Mouse (Mus musculus): Measurements from ENCODE around the gene Auts2. TPM values are rescaled to one million over a fixed set of nuclear protein-coding genes. Genes with fewer than 3 reads are reported as not detected.

Auts2 gene
- total RNA-seq, 2 experiments from 2014 or later, result 179 to 184 TPM

DNA sequence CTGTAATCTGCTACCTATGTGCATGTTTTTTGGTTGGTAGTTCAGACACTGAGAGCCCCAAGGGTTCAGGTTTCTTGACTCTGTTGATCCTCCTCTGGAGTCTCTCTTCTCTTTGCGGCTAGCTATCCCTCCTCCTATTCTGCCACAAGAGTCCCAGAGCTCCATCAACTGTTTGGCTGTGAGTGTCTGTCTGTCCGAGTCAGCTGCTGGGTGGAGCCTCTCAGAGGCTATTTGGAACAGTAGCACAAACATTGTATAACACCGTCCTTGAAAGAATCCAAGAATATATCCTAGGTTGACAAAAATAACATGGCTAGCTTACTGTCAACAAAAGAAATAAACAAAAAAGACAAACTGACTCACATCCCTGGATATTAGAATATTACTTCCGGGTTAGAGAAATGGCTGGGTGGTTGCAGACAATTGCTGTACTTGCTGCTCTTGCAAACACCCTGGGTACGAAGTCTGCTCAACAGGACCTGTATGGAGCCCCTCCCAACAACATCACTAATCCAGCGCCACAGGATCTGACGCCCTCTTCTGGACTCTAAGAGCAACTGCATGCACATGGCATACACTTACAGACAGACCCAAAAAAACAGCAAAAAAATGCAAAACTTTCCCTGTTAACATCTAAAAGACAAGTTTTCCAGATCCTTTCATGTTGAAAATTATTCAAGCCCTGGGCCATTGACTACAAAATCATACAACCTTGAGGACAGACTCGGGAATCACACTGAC lies 428.4 kb downstream of the Auts2 start:
- intact Hi-C loops (cut with DNase I), result loop anchor here (10.0 kb wide), 2 partner anchors 580 to 1680 kb away; no protein-coding TSS in a partner anchor
- DNase-seq, result no peak

DNA sequence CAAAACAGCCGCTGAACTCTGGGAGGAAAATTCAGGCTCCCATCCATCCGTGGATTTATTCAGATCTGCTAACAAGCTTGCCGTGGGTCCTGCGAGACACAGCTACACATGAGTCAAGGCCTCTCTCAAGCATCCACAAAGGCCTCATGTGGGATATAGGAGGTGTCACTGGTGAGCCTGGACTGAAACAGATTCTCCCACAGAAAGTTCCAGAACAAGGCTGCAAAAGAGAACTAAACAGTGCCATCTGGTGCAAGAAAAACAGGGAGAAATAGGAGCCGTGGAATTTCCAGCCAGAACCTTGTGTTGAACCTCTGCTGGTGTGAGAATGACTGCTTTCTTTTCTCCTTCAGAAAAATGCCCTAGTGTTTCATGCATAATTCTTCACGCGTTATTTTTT lies 429.7 kb downstream of the Auts2 start:
- peak; percentile 11 for DNase-seq
- intact Hi-C loops (cut with DNase I), result loop anchor here (10.0 kb wide), 2 partner anchors 579 to 1681 kb away; no protein-coding TSS in a partner anchor

DNA sequence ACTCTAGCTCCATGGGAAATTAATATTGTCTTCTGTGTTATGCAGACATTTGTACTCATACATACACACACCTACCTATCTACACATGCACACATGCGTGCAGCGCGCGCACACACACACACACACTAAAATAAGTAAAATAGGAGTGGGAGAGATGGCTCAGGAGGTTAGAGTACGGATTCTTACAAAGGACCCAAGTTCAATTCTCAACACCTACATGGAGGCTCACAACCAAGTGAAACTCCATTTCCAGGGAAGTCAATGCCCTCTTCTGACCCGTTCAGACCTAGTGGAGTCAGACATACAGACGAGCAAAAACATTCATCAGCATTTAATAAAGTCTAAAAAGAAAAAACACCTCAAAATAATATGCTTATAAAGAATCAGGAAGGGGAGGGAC lies 430.5 kb downstream of the Auts2 start:
- no peak for DNase-seq
- intact Hi-C loops (cut with DNase I), result loop anchor here (10.0 kb wide), 2 partner anchors 578 to 1682 kb away; no protein-coding TSS in a partner anchor

DNA sequence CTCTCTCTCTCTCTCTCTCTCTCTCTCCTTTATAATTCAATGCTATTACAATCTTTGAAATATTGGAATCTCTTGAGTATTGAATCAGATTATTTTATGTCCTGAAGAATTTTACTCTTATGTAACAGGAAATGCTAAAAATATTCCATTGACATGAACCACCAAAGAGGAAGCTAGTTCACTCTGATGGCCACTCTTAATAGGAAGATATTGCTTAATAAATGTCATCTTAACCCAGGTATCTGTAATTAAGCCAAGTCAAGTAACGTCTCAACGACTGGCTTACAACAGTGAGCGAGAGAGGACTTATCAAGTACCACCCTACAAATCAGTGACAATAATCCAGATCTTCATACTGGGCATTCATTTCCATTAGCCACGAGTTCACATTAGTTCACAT lies 440.7 kb downstream of the Auts2 start:
- DNase-seq, result no peak
- intact Hi-C loops (cut with DNase I), result no loop called here

DNA sequence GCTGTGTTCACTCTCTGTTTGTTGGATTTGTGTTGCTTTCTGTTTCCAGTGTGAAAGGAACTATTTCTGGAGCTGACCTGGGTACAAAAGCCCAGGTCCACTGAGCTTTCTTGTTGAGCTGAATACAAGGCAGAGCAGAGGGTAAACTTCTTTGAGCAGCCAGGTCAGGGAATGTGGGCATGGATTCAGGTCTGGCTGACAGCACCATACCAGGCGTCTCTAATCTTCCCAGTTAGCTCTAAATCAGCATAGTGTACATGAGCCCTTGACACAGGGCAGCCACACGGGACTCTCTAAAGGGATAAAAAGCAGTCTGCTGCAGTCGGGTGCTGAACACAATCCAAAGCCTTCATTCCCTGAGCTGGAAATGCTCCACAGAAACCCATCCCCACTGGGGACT lies 444.7 kb downstream of the Auts2 start:
- peak; percentile 28 for DNase-seq
- intact Hi-C loops (cut with DNase I), result no loop called here

DNA sequence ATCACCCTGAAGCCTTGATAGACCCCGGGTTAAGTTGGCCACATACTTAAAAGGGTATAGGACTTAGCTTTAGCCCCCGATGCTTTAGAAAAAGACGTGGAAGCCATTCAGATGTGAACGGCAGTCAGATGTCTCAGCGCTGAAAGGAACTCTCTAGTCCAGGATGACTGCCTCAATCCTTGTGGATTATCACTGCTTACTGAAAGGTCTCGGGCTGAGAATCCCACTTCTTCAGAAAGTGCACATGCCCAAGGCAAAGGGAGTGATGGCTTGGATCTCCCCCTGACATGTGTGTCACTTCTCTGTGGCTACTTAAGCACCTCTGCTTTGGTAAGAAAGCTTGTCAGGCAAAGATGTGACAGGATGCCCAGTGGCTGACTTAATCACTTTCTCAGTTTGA lies 450.4 kb downstream of the Auts2 start:
- intact Hi-C loops (cut with DNase I), result no loop called here
- DNase-seq, result no peak

DNA sequence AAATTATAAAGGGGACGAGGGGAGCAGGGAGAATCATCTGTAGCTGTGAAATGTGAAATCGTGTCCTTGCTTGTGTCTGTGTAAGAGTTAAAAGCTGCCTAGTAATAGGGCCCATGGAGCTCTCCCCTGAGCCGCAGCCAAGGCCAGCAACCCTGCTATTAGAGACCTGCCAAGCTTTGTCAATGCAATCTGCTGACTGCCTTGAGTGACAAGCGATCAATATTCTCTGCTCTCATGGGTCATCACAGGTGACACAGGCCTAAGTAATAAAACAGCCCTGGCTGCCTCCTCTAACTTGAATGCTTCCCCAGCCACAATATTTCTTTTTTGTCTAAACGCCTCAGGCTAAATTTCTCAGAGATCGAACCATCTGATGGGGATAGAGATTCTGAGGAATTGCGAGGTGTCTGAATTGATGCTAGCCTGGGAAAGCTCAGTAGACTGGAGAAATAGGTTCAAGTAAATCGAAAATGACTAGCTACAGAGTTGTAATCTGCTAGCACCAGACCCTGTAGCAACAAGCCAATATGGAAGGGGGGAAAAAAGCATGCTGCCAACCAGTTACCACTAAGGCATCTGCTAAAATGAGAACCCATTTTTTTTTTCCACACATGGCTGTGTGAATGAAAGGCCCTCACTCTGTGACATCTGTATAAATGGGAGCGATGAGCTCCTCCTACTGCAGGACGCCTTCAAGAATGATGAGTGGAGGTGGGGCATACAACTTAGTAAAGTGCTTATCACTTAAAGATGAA lies 453.5 kb downstream of the Auts2 start:
- no peak for DNase-seq
- intact Hi-C loops (cut with DNase I), result no loop called here

DNA sequence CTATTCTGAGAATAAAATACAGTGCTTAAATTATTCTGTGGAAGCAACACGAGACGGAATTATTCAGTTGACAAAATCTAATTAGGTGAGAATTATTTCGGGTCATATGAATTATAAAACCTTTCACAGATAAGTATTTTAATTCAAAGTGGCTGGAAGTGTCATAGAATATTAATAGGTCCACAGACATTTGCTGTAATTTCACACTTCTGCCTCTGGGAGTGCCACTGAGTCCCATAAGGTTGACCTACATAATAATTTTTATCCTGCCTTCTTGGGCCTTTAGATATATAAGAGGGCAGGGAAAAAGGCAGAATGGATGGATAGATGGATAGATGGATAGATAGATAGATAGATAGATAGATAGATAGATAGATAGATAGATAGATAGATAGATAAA lies 454.6 kb downstream of the Auts2 start:
- intact Hi-C loops (cut with DNase I), result no loop called here
- DNase-seq, result no peak

DNA sequence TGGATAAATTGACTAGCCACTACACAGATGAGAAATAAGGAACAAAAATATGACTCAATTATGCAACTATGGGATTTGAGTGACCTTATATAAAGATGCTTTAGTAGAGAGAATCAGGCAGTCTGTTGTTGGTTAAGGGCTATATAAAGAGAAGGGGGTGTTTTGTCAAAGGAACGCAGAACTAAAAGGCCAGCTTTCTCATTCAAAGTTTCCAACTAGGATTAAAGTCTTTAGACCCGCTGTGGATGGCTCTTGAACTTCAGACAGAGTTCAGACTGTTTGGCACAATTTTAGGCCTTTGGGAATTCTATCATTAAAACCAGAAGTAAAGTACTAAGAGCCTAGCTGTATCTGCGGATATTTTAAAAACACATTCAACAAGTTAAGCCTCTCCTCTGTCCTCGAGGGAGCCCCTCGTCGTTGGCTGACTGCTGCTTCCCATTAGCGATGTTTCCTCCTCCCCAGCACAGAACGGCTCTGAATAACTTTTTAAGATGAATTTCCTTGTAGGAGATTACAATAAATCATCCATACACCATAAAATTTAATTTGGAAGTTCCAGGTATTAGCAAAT lies 459.3 kb downstream of the Auts2 start:
- intact Hi-C loops (cut with DNase I), result no loop called here
- no peak for DNase-seq

DNA sequence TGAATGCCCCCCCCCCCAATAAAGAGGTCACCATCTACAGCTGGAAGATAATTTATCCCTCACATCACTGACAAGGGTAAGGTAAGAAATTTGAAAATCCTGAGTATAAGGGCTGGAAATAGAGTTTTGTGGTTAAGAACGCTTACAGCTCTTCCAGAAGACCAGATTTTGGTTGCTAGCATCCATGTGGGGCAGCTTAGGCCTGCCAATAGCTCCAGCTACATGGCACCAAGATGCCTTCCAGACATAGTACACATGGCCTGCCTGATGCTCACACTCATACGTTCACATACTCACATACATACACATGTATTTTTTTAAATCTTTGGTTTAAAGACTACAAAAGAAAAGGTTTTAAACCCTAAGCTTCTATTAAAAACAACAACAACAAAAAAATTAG lies 467.2 kb downstream of the Auts2 start:
- intact Hi-C loops (cut with DNase I), result no loop called here
- no peak for DNase-seq

DNA sequence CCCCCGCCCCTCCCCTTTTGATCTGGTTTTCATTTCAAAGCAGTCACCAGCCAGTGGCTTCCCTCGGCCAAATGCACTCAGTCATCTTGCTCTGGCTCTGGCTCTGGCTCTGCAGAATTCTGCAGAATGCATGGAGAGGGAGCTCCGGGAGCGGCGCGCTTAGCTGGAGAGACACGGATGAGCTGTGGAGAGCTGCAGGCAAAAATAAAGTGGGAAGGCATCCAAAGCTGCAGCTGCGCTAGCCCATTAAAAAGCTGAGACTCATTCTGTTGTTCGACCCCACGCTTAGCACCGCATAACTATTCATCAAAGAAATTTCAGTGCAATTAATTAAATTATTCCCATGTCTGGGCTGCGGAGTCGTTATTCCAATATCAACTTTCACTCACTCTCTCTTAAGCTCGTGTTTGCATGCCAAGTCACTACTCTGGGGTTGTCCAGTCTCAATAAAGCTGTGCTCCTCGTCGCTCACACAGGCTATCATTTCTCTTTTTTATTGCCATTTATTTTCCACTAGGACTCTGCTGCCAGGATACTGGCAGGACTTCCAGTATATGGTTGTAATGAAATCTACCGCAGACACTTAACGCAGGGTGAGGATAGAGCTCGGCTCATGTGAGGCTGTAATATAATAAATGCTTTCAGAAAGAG lies 468.3 kb downstream of the Auts2 start:
- intact Hi-C loops (cut with DNase I), result no loop called here
- DNase-seq, result peak; percentile 86

DNA sequence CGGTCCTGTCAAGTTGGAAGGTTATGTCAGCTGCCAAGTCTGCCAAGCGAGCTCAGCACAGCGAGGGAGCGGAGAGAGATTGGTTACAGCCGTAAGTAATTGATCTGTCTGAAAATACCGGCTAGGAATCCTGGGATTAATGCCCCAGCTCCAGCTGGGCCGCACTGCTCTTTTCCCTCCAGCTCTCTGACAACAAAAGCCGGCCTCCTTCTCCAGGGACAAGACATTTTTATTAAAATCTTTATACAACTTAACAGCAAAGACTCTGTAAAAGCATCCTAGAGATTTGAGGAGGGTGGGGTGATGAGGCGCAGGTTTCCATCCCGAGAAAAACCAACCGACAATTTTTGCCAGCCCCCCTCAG lies 468.8 kb downstream of the Auts2 start:
- DNase-seq, result peak; percentile 69
- intact Hi-C loops (cut with DNase I), result no loop called here

DNA sequence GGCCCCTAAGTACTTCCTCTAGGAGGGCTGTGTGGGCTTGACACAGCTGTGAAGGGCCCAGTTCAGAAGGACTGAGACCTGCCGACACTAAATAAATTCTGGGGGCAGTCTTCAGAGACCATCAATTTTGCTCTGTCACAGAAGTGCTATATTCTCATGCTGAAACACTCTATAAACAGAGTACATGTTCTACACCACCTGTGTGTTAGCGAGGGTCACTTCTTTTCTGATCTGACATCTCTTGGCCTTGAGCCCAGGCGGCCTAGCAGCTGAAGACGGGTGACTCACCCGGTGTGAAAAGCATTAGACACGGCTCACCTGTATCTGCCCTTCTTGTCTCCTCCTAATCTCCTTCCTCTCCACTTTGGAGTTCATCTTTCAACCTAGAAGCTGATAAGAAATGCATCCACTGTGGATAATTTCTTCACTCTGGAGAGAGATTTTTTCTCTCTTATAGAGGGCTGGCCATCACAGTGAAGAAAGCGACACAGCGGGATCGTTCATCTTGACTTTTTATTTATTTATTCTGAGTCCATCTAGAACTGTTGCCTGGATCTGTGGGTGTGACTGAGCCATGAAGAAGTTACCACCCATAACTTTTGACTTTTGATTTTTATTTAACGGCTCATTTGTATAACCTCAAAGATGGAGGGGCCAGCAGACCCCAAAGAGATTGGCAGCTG lies 469.3 kb downstream of the Auts2 start:
- peak; percentile 80 for DNase-seq
- intact Hi-C loops (cut with DNase I), result no loop called here

DNA sequence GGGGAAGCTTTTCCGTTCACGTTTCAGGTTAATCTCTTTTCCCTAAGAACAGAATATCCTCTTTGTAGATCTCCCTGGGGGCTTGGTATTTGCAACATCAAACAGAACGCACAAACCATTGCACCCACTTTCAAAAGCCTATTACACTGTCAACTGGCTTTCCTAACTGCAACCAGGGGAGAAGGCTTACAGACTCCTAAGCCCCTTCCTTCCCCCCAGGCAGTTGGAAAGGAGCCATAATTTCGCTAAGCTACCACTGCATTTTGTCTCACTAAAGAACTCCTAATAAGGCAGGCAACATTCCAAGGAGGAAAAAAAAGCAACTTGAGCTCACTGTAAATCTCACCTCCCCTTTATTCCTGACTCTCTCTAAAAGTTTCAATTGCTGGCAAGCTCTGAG lies 470.8 kb downstream of the Auts2 start:
- DNase-seq, result no peak
- intact Hi-C loops (cut with DNase I), result no loop called here

DNA sequence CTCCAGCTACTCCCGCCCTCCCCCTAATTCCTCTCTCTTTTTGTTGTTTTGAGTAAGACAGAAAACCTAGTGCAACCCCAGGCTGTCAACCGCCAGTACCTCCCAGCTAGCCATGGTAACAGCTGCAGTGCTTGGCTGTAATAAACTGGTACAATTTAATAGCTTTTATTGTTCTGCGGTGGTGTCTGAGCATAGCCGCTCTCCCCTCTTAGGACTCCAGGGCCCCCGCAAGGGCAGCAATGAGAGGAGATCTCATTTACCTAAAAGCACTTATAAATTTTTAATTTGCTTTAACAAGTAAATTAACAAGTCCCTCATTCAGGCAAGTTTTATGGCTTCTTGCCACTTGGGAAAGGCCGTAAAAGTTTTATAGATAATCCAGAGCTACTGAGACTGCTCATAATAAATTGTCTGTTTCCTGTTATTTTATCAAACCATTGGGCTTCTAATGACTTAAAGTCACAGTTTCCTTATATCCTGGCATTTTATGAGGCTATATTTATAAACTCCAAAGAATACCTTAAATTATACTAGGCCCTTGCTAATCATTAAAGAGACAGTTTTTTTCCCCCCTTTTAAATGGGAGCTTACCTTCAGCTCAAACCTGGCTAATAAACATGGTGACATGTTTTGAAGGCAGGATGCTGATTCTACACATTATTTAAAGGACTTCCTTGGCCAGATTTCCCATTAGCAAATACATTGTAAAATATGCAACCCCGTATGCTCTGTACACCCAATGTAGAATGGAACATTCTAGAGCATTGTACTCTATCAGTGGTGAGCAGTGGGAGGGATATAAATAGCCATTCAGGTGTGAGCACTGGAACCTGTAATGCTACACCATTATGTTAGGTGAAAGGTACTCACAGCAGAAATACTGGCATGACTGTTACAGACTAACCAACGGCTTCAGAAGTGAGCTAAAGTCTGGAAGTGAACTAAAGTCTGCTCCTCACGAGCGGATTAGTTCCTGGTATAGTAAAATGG lies 475.1 kb downstream of the Auts2 start:
- DNase-seq, result no peak
- intact Hi-C loops (cut with DNase I), result no loop called here

DNA sequence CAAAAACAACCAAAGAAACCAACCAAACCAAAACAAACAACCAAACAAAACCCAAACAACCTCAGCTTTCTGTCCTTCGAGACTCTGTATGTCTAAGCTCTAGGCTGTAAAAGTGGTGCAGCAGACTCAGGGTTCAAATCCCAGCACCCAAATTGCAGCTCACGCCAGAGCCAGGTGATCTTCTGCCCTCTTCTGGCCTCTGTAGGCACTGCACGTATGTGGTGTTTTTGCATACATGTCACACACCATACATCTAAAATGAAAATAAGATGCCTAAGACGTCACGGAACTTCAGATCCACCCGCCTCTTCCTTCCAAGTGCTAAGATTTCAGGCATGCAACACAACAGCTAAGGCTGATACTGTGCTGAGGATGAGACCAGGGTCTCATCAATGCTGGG lies 483.0 kb downstream of the Auts2 start:
- no peak for DNase-seq
- intact Hi-C loops (cut with DNase I), result no loop called here

DNA sequence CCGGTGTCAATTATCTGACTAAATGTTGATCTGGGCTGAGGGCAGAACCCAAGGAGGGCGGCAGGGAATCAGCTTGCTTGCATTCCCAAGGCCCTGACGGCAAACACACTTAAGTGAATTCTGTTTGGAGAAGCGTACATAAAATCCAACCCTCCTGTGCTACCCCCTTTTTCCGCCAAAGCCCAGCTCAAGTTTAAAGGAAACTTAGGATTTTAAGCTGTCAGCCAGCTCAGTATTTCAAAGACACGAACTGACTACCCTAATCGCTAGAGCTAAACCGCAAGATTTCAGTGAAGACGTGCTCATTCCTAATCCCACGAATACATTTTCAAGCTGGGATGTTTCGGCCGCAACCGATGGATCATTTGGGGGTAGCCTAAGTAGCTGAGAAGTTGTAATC lies 490.5 kb downstream of the Auts2 start:
- intact Hi-C loops (cut with DNase I), result no loop called here
- no peak for DNase-seq

DNA sequence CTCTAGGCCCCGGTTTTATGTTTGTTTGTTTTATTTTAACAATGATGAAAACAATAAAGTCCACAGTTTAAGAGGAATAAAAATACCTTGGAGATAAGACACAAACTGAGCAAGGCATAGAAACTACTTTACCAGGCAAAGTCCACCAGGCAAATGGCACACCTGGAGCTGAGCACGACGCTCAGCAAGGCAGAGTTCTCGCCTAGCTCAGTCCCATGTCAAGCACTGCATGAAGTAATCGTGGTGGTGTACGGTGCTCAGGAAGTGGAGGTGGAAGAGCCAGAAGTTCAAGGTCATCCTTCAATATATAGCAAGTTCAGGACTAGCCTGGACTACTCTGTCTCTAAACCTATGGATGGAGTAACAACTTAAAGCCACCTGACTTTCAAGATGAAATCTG lies 503.6 kb downstream of the Auts2 start:
- no peak for DNase-seq
- intact Hi-C loops (cut with DNase I), result no loop called here

DNA sequence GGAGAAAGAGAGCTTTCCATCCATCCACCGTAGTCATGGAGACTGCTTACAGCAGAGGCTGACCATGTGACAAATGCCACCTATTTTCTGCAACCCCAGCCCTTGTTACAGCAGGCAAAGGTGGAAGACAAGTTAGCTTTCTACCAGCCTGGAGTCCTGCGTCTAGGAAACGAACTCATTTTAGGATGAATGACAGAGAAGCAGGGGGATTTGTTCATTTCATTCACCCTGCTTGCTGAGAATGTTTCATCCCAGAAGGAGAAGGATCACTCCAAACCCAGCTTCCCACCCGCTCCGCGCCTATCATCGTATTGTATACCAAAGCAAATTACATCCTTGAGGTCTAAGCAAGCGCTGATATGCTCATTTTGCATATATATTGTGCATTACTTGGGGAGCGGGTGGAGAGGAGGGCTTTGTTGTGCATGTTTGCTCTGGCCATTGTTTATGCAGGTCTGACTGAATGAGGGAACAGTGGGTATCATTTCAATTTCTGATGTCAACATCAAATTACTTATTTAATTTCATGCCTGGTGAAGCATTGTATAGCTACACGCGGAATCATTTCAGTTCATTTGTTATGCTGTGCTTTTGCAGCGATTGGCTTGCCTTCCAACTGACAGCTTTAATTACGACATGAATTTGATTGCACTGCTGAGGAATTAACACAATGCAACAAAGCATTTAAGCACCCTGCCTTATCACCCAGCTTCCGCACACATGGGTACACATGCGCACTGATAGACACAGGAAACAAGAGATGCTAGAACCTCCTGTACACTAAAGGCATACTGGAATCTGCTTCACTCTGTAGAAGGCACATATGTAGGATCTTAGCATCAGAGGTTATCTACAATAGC lies 509.4 kb downstream of the Auts2 start:
- peak; percentile 14 for DNase-seq
- intact Hi-C loops (cut with DNase I), result no loop called here

Data from left cerebral cortex, postnatal 4 days (tissue).